ENCODE assay signal across 30 mouse cellular contexts in the genomic region with DNA sequence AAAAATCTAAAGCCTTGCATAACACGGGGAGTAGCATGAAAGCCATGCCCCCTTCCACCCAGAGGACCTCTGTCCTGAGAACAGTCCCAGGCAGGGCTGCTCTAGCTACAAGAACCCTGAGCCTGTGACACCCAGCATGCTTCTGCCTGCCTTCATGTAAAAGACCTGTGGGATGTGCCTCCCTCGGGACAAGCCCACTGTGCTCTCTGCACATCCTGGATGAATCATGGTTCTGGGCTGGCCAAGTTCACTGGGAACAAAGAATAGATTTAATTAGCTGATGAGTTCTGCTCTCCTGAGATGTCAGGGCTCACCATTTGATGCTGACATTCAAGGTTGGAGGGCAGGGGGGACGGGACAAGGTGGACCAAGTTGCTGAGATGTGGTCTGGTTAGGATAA. TPM values are rescaled to one million over a fixed set of nuclear protein-coding genes. Genes with fewer than 3 reads are reported as not detected.
DNase-seq lines count a peak whose midpoint lies in the region; ATAC-seq lines count a peak whose summit lies in the region.
"Had no signal": no experiment of that assay in that cellular context is flagged by ENCODE, and none has a peak within 500 bp of the region (broad histone marks: within the 10 kb centered on the region; RNA-seq: fewer than 3 reads in every experiment).

No protein-coding gene starts in this region.

- H3K4me3 ChIP-seq in heart, embryonic 15.5 days, result no peak overlapping the region
- H3K4me3 ChIP-seq: embryonic facial prominence, embryonic 12.5 days; forebrain, embryonic 10.5 days; heart, adult 2 months; heart, embryonic 12.5 days; hindbrain, embryonic 10.5 days; intestine, embryonic 15.5 days; limb, embryonic 10.5 days; limb, embryonic 15.5 days; liver, embryonic 13.5 days; megakaryocyte, embryonic 14.5 days; midbrain, embryonic 12.5 days; neural tube, embryonic 13.5 days had no signal

- H3K27ac ChIP-seq in heart, embryonic 15.5 days, result peak overlapping the region; percentile 27
- H3K27ac ChIP-seq: embryonic facial prominence, embryonic 12.5 days; forebrain, embryonic 10.5 days; intestine, embryonic 15.5 days; kidney, postnatal 0 days; limb, embryonic 10.5 days; liver, embryonic 13.5 days had no signal

- no peak overlapping the region for H3K9ac ChIP-seq in heart, embryonic 15.5 days
- H3K9ac ChIP-seq: embryonic facial prominence, embryonic 12.5 days; intestine, embryonic 15.5 days; limb, embryonic 15.5 days; liver, embryonic 13.5 days; midbrain, embryonic 12.5 days had no signal

- H3K4me1 ChIP-seq in heart, embryonic 15.5 days (replicated peaks), result peaks cover 77% of the 10 kb centered on the region

- no peaks in the 10 kb centered on the region for H3K36me3 ChIP-seq in heart, embryonic 15.5 days
- H3K36me3 ChIP-seq: intestine, embryonic 15.5 days; limb, embryonic 15.5 days; neural tube, embryonic 13.5 days had no signal

- no peaks in the 10 kb centered on the region for H3K27me3 ChIP-seq in heart, embryonic 15.5 days
- H3K27me3 ChIP-seq: embryonic facial prominence, embryonic 12.5 days; heart, embryonic 12.5 days; intestine, embryonic 15.5 days; limb, embryonic 15.5 days; liver, embryonic 13.5 days; megakaryocyte, embryonic 14.5 days; midbrain, embryonic 12.5 days; neural tube, embryonic 13.5 days had no signal

- no peak overlapping the region for H3K4me2 ChIP-seq in heart, embryonic 15.5 days
- H3K4me2 ChIP-seq: embryonic facial prominence, embryonic 12.5 days; heart, embryonic 12.5 days; intestine, embryonic 15.5 days; limb, embryonic 15.5 days; liver, embryonic 13.5 days; midbrain, embryonic 12.5 days; neural tube, embryonic 13.5 days had no signal

- no peak for ATAC-seq in heart, embryonic 15.5 days (replicated peaks; ENCODE audit: insufficient number of reproducible peaks, insufficient read depth, low FRiP score, low read depth)
- ATAC-seq: hindbrain, postnatal 0 days; intestine, embryonic 15.5 days; lung, postnatal 0 days had no signal

- WGBS in heart, embryonic 15.5 days, result 71% methylated on average over 3 of the region's 3 CpGs

- DNase-seq in adrenal gland, postnatal 14 days, result peak; percentile 46
- no peak for DNase-seq in adrenal gland, postnatal 36 days
- no peak for DNase-seq in heart, postnatal 4 days
- peak; percentile 90 for DNase-seq in MN1 (ENCODE audit: low spot score)
- no peak for DNase-seq in kidney, adult 11 months
- no peak for DNase-seq in thymus, postnatal 0 days (ENCODE audit: low spot score)
- DNase-seq: adrenal gland, postnatal 25 days; gastrocnemius, postnatal 25 days; heart, postnatal 10 days; kidney, adult 8-10 months; kidney, postnatal 4 days; layer of hippocampus, adult 9-11 months; liver, embryonic 13.5 days; lung, adult 18-20 months; lung, postnatal 4 days had no signal

- H3K9me3 ChIP-seq in heart, embryonic 15.5 days (replicated peaks), result no peaks in the 10 kb centered on the region
- H3K9me3 ChIP-seq: embryonic facial prominence, embryonic 12.5 days; heart, embryonic 12.5 days; intestine, embryonic 15.5 days; limb, embryonic 10.5 days; limb, embryonic 15.5 days; liver, embryonic 13.5 days; megakaryocyte, embryonic 14.5 days; neural tube, embryonic 13.5 days had no signal

RNA-seq across cellular contexts. Expression of a gene that starts 9.6 kb away (rescaled TPM):
- 86.4 and 91.3 TPM in 2 replicates for total RNA-seq in adrenal gland, postnatal 14 days (2021)
- 100 to 1,000 TPM in 1 of 2 experiments, 10 to 100 TPM in 1; 99.3 to 119 TPM for total RNA-seq in adrenal gland, postnatal 36 days (2021)
- 21.0 and 34.8 TPM in 2 replicates for polyA plus RNA-seq in heart, embryonic 15.5 days (2015; fragmentation: Nextera tagmentation; extraction: Ambion mirVana)
- 100 to 1,000 TPM; 138 to 145 TPM for total RNA-seq in heart, postnatal 4 days (2021)
- polyA plus RNA-seq in thymus, postnatal 0 days (2015; fragmentation: Nextera tagmentation; extraction: Ambion mirVana), result 22.5 and 33.6 TPM in 2 replicates

Comparison
In these comparisons a context has a peak if more than half of its experiments do, and no peak if none do; other contexts are left out.
1. DNase-seq: peak in adrenal gland, postnatal 14 days (single experiment) and MN1 (single experiment); none in adrenal gland, postnatal 36 days (0 of 2), heart, postnatal 4 days (single experiment), kidney, adult 11 months (single experiment) and thymus, postnatal 0 days (single experiment).